Mouse (Mus musculus): ENCODE results near the gene C130032M10Rik. TPM values are rescaled to one million over a fixed set of nuclear protein-coding genes. Genes with fewer than 3 reads are reported as not detected.

Gene C130032M10Rik
- polyA plus RNA-seq, 1 experiment from 2014 or later, result 0.60 TPM

DNA sequence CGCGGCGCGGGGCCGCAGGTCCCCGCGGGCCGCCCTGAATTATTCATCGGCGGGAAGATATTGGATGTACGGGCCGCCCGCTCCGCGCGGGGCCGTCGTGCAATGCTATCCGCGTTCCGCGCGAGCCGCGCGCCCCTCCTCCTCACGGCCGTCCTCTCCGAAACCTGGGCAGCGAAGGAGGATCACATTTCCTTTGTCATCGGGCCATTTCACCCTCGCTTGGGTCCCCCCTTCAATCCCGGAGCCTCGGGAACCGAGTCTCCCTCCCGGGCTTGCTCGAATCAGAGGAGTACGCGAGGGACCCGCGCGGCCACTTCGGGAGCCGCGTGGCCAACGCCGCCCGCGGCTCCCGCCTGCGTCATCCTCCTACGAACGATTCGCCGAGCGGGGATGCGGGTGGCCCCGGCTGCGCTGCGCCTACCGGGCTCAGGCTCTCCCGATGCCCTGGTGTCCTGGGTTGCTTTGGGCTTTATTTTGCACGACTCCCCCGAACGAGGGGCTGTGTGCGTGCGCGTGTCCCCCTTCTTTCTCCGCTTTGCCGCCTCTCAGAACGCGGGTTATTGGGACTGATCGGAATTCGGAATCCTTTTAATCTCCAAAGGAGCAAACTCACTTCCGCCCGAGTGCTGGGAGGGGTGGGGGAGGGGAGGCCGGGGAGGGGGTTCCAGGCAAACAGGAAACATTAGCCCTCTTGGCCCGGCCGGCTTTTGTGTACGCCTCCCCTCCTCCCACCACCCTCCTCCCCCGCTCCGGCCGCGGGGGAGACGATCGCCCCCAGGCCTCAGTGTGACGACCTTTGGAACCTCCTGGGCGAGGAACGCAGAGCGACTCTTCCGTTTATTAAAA is 48.5 kb downstream of the C130032M10Rik start, which contains the start of gene Trim71:
Gene Trim71, minus strand, starts transcription at position 609 of the 846 bp plus-strand sequence.
- Histone ChIP-seq H3K9ac (peak within 1 kb of the TSS; percentile 73), H3K27ac (peak within 1 kb of the TSS; percentile 33; the same call in 1 of the 2 replicates), H3K4me1 (peaks cover 39% of the 10 kb centered on the region), H3K27me3 (peaks cover 42% of the 10 kb centered on the region), H3K9me3 (no peaks in the 10 kb centered on the region), H3K4me3 (peak within 1 kb of the TSS; percentile 64), H3K4me2 (peak within 1 kb of the TSS; percentile 95), H3K36me3 (no peaks in the 10 kb centered on the region)
- ATAC-seq (ENCODE audit: insufficient number of reproducible peaks, insufficient read depth, low FRiP score, low TSS enrichment, low read depth), result 0 out of 2 replicates have a peak, but pooled peaks have one; percentile 20
- under 1% methylated on average over 90 of the region's 91 CpGs for WGBS

DNA sequence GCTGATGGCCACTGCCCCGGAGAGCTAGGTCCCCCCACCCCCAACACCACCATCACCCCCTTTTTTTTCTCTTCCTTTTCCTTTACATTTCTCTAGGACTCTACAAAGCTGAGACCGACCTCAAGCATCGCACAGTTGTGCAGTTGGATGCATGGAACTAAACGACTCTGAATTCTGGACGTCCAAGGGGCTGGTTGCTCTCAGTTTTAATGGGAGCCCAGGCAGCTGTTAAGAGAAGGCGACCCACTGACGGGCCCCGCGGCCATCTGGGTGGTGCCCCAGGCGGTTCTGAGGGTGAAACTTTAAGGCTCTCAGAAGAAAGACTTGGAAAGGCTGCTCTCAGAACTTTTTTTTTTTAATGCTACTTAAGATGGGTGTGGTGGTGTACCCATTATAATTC is 49.2 kb downstream of the C130032M10Rik start:
- WGBS, result 2% methylated on average over 10 of the region's 10 CpGs
- Histone ChIP-seq H3K4me3 (peak overlapping the region; percentile 64), H3K27me3 (peaks cover 37% of the 10 kb centered on the region), H3K4me1 (peaks cover 37% of the 10 kb centered on the region), H3K9ac (no peak overlapping the region), H3K9me3 (no peaks in the 10 kb centered on the region), H3K4me2 (peak overlapping the region; percentile 95), H3K36me3 (no peaks in the 10 kb centered on the region), H3K27ac (no peak overlapping the region)
- ATAC-seq (ENCODE audit: insufficient number of reproducible peaks, insufficient read depth, low FRiP score, low TSS enrichment, low read depth), result no peak

Other genes starting within 250 kb of the C130032M10Rik start
- gene Bcl2a1c, start 185.6 kb upstream of the C130032M10Rik start, polyA plus RNA-seq (2015; fragmentation: Nextera tagmentation; extraction: Ambion mirVana), result not detected in 2 replicates
- gene Crtap, start 125.0 kb upstream of the C130032M10Rik start, polyA plus RNA-seq (2015; fragmentation: Nextera tagmentation; extraction: Ambion mirVana), result 131 and 154 TPM in 2 replicates
- 27.7 and 27.9 TPM in 2 replicates for gene Glb1, start 114.6 kb upstream of the C130032M10Rik start, polyA plus RNA-seq (2015; fragmentation: Nextera tagmentation; extraction: Ambion mirVana)
- gene Tmppe, start 114.6 kb upstream of the C130032M10Rik start, polyA plus RNA-seq (2015; fragmentation: Nextera tagmentation; extraction: Ambion mirVana), result 7.8 and 8.5 TPM in 2 replicates
- gene Ccr4, start 10.8 kb upstream of the C130032M10Rik start, polyA plus RNA-seq (2015; fragmentation: Nextera tagmentation; extraction: Ambion mirVana), result 0.14 and 0.56 TPM in 2 replicates
- gene Trim71, start 48.7 kb downstream of the C130032M10Rik start, polyA plus RNA-seq (2015; fragmentation: Nextera tagmentation; extraction: Ambion mirVana), result 0.39 and 0.46 TPM in 2 replicates
- gene Cnot10, start 124.5 kb downstream of the C130032M10Rik start, polyA plus RNA-seq (2015; fragmentation: Nextera tagmentation; extraction: Ambion mirVana), result 77.0 and 83.5 TPM in 2 replicates
- gene Dync1li1, start 173.1 kb downstream of the C130032M10Rik start, polyA plus RNA-seq (2015; fragmentation: Nextera tagmentation; extraction: Ambion mirVana), result 68.3 and 68.5 TPM in 2 replicates
- gene Cmtm6, start 215.4 kb downstream of the C130032M10Rik start, polyA plus RNA-seq (2015; fragmentation: Nextera tagmentation; extraction: Ambion mirVana), result 32.6 and 38.3 TPM in 2 replicates

Measured in embryonic facial prominence, embryonic 13.5 days (tissue).